ENCODE assay signal across 16 mouse cellular contexts in genomic region chr1:20017619-20018018, GRCm38 (mm10).
"Had no signal": no experiment of that assay in that cellular context is flagged by ENCODE, and none has a peak within 500 bp of the region (broad histone marks: within the 10 kb centered on the region; RNA-seq: fewer than 3 reads in every experiment).

No protein-coding gene starts in this region.

- DNase-seq: lung, adult 18-20 months; lung, embryonic 14.5 days; lung, postnatal 10 days; lung, postnatal 4 days; right cerebral cortex, adult 18-20 months; right cerebral cortex, postnatal 25 days; right cerebral cortex, postnatal 4 days; spleen, adult 18-20 months; thymus, adult 18-20 months; thymus, postnatal 14 days; thymus, postnatal 36 days had no signal

- H3K4me2 ChIP-seq: lung, embryonic 14.5 days; midbrain, embryonic 12.5 days; neural tube, embryonic 13.5 days; neural tube, embryonic 15.5 days had no signal

- H3K27me3 ChIP-seq: midbrain, embryonic 12.5 days; neural tube, embryonic 13.5 days; neural tube, embryonic 15.5 days had no signal

- H3K9me3 ChIP-seq: midbrain, embryonic 12.5 days; neural tube, embryonic 13.5 days; neural tube, embryonic 15.5 days had no signal

- H3K9ac ChIP-seq: liver, embryonic 14.5 days; lung, embryonic 14.5 days; midbrain, embryonic 12.5 days; neural tube, embryonic 13.5 days; neural tube, embryonic 15.5 days had no signal

- H3K27ac ChIP-seq: liver, embryonic 14.5 days; midbrain, embryonic 12.5 days; neural tube, embryonic 15.5 days had no signal

- H3K4me1 ChIP-seq: midbrain, embryonic 12.5 days; neural tube, embryonic 15.5 days had no signal

- H3K36me3 ChIP-seq: midbrain, embryonic 12.5 days; neural tube, embryonic 13.5 days; neural tube, embryonic 15.5 days had no signal

- H3K4me3 ChIP-seq: midbrain, embryonic 12.5 days; myocyte; neural tube, embryonic 13.5 days; neural tube, embryonic 15.5 days had no signal
